Mouse (Mus musculus): ENCODE results near the gene Pax3.

The Pax3 gene

DNA sequence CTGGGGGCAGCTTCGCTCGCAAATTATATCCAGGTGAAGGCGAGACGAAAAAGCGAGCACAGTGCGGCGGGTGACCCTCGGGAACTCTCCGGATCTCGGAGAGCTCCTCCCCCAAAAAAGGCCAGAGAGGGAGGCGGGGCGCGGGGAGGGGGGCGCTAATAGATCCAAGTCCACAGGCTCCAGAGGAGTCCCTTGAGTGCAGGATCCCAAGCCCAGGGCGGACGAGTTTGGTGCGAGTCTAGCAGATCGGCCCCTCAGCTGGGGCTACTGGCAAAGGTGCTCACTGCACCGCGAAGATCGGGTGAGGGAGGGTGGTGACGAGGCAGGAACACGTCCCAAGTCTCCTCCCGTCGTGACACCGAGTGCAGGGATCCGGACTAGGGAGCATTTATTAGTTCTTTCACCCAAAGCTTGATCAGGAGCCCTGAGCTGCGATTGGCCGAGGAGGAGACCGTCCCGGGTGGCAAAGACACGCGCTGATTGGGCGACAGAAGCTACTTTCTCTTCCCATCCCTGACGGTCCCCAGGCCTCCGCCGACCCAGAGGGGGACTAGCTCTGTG is at the start of gene Pax3:
Gene Pax3, minus strand, starts transcription at position 384 of the 561 bp plus-strand sequence.
- in situ Hi-C loops (cut with MboI; ENCODE audit: unreplicated experiment in 2 of 2), result no loop called here

DNA sequence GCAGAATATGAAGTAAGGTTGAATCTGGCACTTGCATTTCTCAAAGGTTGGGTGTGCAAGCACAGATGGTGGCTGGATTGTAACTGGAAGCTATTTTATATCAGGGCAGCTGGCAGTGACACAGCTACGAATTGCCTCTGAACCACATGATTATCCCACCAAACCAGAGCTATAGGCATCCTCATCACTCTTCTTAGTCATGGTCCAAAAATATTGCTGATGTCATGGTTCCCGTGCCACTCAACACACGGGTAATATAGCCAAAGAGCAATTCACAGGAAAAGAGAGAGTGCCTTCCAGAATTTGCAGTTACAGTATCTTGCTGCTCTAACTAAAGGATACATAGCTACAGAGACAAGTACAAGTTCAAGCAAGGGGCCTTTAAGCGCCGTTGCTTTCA is 37.4 kb upstream of the Pax3 start:
- in situ Hi-C loops (cut with MboI; ENCODE audit: unreplicated experiment in 2 of 2), result no loop called here

DNA sequence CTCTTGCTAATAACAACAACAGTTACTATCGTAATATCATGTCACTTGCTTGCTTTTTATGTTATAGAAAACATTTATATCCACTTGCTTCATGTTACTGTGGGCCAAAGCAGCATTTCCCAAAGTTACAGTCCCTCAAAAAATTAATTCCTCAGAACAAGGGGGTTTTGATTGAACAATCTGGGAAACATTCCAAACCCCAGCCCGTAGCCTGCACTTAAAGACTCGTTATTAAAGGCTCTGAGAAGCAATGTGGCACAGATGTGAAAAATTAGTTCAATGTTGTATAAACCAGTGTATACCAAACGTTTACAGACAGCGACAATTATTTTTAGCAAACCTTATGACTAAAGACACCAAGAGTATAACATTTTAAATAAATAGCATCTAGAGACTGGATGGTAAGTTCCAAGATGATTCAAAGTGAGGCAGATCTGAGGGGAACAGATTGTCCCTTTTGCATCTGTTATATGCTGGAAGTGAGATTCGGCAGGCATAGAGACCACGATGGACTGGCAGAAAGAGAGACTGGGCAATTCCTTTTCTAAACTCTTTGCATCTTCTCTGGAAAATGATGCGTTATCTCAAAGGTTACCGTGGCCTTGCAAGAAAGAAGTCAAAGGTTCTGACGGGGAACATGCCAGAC is 35.1 kb upstream of the Pax3 start:
- in situ Hi-C loops (cut with MboI; ENCODE audit: unreplicated experiment in 2 of 2), result no loop called here

DNA sequence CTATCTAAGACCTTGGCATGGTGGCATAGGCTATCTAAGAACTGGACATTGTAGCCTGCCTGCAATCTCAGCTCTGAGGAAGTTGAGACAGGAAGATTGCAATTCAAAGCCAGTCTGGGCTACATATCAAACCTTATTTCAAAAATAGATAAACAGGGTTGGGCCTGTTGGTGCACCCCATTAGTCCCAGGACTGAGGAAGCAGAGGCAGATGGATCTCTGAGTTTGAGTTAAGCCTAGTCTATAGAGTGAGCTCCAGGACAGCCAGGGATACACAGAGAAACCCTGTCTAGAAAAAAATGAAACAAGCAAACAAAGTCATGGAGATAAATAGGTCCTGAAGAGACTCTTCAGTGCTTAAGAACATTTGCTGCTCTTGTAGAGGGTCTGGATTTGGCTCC is 32.9 kb upstream of the Pax3 start:
- in situ Hi-C loops (cut with MboI; ENCODE audit: unreplicated experiment in 2 of 2), result no loop called here

DNA sequence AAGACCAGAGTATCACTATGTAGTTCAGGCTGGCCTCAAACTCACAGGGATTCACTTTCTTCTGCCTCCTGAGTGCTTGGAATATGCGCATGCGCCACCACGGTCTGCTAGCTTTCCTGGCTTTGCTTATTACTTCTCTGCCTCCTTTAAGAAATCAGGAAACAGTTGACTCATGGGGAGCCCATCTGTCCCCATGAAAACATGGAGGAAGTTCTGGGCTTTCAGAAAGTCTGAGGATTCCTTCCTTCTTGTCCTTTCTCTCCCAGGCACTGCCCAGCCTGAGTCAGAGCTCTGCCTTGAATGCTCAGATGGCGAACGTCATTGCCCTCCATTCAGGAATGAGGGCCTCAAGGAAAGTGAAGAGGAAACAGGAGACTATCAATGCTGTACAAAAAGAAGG is 31.8 kb upstream of the Pax3 start:
- in situ Hi-C loops (cut with MboI; ENCODE audit: unreplicated experiment in 2 of 2), result no loop called here

DNA sequence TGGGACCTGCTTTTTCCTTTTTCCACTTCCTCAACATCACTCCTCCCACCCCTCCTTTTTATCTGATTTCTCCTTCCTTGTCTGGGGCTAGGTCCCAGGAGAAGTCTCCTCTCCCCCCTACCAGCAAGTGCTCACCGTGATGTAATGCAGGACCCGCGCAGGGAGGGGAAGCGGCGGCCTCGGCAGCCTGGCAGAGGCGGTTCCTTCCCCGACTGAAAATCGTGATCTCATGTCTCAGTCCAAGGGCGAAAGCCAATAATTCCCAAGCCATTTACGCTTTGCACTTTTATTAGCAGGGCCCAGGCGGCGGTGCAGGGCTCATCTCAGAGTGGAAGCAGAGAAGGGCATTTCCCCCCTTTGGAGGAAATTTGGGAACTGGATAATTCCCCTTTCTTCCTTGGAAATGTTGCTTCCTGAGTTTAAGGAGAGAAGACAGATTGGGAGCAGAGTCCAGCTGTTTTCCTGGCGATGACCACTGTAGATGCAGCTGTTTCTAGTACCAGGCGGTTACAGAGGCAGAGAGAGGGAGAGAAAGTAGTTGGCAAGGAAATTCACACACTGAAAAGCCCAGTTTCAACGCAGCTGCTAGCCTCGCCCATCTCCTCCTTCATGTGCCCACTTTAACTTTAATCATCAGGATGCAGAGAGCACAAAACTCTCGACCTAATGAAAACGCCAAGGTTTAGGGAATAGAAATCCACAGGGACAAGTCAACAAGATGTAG is 21.3 kb upstream of the Pax3 start:
- in situ Hi-C loops (cut with MboI; ENCODE audit: unreplicated experiment in 2 of 2), result no loop called here

DNA sequence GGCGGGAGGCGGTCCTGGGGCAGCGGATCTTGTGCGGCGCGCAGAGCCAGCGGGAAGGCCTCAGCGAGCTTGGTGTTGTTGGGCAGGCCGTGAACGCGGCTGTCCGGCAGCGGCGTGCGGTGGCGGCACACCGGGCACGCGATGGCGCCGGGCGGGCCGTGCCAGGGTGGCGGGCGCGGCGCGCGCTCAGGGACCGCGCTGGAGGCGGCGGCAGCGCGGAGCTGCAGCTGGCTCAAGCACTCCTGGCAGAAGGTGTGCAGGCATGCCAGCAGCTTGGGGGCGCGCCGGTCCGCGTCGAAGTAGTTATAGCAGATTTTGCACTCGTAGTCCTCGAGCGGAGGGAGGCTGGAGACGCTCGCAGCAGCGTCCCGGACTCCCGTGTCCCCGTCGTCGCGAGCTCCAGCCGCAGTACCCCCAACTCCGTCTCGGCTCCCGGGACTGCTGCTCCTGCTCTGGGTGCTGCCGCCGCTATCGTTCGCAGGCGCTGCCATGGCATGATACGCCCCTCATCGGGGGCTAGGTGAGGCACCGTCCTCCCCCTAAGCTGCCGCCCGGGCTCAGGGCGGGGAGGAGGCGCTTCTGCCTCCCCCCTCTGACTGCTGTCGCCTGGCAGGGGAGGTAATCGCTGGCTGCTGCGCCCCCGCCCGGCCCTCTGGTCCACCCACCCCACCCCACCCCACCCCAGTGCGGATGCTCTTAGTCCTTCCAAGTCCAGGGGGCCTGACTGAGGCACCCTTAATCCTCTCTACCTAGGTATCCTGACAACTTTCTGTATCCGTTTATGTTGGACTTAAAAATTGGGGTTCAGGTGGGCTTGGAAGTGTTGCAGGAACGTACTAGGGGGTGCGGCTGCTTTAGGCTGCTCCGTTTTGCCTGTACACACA is 20.5 kb upstream of the Pax3 start:
- in situ Hi-C loops (cut with MboI; ENCODE audit: unreplicated experiment in 2 of 2), result no loop called here

DNA sequence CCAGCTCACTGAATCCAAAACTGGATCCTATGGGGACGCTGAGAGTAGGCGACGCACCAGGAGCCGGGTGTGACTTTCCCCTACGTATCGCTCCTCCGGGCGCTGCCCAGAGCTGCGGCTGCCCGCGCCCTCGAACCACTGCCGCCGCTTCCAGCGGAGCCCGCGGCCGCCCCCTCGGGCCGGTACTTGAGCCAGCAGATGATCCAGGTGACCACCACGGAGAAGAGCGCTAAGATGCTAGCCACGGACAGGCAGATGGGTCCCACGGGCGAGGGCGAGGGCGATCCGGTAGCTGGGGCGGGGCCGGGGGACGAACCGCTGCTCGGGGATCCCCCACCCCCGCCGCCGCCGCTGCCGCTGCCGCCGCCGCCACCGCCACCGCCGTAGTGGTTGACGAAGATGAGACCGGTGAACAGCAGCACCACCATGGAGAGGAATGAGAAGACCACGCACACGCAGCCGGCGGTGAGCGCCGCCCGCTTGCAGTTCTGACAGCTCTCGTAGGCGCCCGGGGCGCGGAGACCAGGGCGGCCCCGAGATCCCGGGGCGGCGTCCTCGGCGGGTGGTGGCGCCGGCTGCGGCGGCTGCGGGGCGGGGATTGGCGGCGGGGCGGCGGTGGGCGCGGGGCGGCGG is 19.7 kb upstream of the Pax3 start:
- in situ Hi-C loops (cut with MboI; ENCODE audit: unreplicated experiment in 2 of 2), result no loop called here

DNA sequence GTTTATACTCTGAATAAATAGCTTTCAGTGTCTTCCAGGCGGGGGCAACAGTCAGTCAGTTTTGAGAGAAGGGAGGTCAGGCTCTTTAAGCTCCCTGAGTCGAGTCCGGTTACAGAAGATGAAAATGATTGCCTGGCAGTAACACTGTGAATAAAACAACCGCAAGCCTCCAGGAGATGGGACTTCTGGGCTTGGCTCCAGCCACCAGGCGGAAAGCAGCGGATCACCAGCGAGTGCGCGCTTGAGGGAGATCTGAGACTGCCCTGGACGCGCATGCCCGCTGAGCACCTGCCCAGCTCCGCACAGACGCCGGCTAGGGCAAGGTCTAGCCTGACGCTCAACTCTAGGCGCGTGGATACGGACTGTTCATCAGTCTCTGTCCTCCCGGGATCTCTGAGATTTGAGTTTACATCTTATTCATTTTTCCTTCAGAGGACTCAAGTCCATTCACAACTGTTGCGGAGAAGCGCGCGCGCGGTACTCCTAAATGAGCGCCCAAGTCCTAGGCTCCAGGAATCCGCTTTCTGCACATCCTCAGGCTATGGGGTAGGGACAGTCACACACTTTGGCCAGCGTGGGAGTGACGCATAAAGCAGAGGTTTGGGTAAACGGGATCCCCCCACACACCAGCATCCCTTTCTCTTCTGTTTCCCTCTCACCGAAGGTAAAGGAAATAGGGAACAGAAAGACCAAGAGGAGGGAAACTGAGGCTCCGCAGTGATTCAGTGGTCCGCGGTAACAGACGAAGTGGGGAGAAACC is 19.0 kb upstream of the Pax3 start:
- in situ Hi-C loops (cut with MboI; ENCODE audit: unreplicated experiment in 2 of 2), result no loop called here

DNA sequence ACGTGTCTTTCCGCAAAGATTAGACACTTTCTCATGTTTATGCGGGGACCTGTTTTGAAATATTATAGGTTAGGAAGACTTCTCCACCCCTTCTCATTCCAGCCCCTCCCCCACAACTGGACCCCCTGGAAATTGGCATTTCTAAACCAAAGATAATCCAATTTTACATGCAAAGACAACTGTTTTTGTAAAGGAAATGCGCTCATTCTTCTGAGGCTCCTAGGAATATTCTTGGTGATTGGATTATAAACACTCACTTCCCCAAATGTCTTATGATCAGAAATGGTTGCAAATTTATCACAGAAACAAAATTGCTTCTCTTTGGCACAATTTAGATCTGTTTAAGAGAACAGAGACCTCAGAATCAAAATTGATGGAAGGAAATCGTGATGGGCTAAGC is 14.1 kb upstream of the Pax3 start:
- in situ Hi-C loops (cut with MboI; ENCODE audit: unreplicated experiment in 2 of 2), result no loop called here

DNA sequence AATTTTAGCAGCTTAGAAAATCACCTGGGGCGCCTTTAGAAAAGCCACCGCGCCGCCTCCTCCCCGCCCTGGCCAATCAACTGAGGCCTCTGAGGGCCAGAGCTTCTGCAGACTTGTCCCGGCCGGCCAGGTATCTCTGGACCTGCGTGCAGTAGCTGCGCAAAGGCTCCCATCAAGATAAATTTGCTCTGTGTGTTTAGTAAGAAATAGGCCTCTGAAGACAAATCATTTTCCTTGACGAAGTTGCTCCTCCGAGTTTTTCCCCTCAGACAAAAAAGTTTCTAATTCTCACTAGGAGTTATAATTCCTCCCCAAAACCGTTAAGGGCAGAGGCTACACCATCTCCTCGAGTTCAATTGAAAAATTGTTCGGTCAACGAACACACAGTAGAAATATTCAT is 13.6 kb upstream of the Pax3 start:
- in situ Hi-C loops (cut with MboI; ENCODE audit: unreplicated experiment in 2 of 2), result no loop called here

DNA sequence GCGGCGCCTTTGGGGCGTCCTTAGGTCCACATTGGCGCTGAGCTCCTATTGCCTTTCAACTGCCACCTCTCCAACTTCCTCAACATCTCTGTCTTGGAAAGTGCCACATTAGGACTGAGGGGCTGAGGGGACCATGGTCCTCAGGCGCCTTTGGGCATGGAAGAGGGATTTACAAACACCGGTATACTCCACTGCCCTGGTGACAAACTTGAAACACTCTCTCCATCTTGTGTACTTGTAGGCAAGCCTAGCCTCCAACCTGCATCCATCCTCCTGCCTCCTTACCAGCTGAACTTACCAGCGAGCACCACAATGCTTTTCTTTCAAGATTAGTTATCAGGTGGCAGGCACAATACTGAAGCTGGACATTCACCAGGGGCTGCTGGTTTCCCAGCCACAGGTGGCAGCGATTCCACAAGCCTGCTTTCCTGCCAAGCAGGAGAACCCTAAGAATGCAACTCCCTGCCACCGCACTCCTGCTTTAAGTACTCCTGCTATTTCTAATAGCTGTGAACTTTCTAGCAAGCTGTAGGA is 11.4 kb upstream of the Pax3 start:
- in situ Hi-C loops (cut with MboI; ENCODE audit: unreplicated experiment in 2 of 2), result no loop called here

DNA sequence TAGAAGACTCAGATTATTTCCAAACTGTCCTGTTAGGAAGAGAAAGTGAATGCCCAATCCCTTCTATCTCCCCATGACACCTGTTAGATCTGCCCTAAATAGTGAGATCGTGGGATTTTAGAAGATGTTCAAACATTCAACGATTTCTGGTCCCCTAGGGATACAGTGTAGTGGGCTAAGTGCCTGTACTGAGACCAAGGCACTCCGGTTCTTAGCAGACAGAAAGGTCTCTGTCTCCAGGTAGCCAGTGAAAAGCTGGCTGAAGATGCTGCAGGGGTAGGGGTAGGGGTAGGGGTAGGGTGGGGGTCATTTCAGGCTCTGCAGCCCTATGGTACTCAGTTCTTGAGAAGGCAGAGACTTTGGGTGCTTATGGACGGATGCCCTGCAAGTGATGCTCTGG is 7.4 kb upstream of the Pax3 start:
- in situ Hi-C loops (cut with MboI; ENCODE audit: unreplicated experiment in 2 of 2), result no loop called here

DNA sequence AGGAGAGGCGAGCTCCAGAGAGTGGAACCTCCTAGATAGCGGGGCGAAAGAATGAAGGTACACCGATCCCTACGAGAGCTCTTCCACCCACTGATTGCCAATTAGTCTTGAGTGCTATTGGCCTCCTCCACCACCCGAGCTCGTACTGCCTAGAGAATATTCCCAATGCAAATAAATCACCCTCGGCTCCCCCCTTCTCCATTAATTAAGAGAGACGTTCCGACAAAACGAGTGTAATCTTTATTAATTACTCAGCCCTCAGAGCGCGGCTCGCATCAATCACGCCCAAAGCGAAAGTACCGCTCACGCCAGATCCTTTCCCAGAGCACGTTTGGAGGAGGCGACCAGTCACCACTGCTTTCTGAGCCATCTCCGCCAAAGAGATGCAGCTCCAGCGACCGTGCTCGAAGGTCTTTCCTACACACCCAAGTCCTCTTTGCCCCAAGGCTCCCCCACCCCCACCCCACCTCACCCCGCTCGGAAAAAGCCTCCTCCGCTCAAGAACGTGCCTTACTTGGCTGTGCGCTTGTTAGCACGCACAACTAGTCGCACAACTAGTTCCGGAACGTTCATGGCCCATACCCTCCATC is 6.8 kb upstream of the Pax3 start:
- in situ Hi-C loops (cut with MboI; ENCODE audit: unreplicated experiment in 2 of 2), result no loop called here

DNA sequence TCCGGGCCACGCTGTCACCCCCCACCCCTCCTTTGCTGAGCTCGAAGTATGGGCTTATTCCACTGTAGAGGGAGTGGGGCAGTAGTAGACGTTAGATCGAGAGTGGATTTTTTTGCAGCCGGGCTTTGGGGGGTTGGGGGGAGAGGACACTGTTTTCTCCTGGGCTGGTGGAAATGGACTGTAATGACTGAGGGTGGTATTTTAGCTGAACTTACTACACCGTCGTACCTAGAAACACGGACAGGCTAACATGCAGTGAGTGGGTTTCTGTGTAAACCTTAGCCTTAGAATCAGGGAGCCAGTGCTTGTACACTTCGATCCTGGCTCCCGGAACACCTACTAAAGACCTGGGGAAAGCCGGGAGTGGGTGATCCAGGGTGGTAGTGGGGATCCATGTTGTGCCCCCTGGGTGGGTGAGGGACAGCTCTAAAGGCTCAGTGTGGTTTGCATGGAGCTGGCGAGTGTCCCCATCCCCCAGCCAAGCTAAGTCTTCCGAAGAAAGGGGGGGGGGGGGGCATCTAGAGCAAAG is 6.2 kb upstream of the Pax3 start:
- in situ Hi-C loops (cut with MboI; ENCODE audit: unreplicated experiment in 2 of 2), result no loop called here

DNA sequence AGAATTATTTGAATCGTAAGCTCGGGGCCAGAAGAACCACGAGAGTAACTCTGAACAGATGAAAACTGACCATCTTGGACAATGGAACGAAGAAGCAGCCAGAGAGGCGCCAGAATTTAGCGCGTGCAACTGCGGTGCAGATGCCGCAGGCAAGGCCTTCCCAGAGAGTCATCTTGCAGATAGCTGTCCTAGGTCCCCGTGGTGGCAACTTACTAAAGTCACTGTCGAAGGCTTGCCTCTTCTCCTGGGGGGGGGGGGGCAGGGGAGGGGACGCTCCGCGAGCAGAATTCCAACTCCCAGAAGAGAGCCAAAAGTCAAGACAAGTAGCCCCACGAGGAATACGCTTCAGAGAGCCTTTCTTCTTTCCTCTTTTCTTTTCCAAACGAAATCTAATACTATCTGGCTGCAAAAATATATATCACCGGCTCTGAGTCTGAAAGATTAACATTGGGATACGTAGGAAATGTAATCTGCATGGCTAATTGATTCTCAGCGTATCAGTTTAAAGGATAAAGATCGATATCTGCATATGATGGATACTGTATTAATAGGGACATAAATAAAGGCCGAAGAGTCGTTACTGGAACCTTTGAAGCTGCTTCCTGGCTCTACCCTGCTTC is 5.6 kb upstream of the Pax3 start:
- in situ Hi-C loops (cut with MboI; ENCODE audit: unreplicated experiment in 2 of 2), result no loop called here

DNA sequence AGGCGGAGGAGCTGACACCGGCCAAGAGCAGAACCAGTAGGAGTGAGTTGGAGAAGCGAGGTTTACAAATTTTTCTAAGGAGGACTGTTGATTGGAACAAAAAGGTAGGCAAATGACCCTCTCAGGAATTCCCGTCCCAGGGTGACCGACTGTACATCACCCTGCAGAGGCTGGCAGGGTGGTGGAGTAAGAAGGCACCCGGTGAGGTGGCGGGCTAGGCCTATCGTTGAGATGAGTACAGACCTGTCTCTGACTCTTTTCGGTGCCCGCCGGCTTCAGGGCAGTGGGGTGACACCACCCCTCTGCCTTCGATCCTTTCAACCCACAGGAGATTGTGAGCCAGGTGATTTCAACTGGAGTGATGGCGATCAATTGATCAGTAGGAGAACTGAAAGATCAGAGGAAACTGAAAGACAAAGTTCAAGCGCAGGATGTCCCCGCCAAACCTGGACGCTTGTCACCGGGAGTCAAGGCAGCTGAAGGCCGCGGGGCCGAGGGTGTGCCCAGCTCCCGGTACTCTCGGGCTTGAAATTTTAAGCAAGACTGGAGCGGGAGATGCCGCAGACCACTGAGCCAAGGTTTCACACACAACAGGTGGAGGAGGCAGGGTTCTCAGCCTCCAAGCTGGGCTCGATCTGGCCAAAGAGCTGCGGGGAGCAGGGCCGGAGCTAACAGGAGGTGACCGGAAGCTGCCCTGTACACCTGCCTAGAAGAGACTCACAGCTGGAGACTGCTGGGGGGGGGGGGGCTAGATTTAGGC is 4.5 kb upstream of the Pax3 start:
- in situ Hi-C loops (cut with MboI; ENCODE audit: unreplicated experiment in 2 of 2), result no loop called here

DNA sequence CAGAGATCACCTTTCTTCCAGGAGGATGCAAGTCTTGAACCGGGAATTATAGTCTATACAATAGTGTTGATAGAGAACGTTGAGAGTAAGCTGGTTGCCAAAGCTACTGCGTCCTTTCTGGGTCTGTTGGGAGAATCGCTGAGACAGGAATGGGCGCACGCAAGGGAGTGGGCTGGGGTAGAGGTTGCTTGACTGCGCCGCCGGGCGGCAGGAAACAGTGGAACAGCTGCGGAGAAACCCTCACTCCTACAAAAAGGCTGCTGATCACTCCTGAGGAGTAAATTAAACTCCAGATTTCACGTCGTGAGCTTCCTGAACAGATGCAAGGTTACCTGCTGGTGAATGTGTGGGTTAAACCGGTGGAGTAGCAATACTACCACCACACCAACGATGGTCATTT is 3.3 kb upstream of the Pax3 start:
- in situ Hi-C loops (cut with MboI; ENCODE audit: unreplicated experiment in 2 of 2), result no loop called here

Data from v-Abl transformed pro-B cells (cell line).